11 mouse cellular contexts compared by ENCODE assay signal in the genomic region with DNA sequence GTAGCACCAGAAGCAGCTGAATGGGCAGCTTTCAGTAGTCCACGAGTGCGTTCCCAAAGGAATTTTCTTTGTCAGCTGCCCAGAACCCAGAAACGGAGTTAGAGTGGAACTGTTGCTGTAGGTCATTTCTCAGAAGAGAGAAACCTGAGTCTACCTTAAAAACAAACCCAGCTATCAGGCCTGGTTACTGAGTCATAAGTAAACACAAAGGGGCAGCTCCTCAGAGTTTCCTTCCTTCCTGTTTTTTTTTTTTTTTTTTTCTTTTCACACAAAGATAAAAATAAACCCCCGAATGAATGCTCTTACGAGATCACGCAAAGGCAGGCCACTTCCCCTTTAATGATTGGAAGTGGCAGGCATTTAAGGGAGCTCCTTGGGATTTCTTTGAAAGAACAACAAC. TPM values are rescaled to one million over a fixed set of nuclear protein-coding genes. Genes with fewer than 3 reads are reported as not detected.
DNase-seq lines count a peak whose midpoint lies in the region; ATAC-seq lines count a peak whose summit lies in the region.
"Had no signal": no experiment of that assay in that cellular context is flagged by ENCODE, and none has a peak within 500 bp of the region (broad histone marks: within the 10 kb centered on the region; RNA-seq: fewer than 3 reads in every experiment).

Tspan8 (plus strand) TSS at position 322 of the 400 bp plus-strand sequence.

- 46% methylated on average over 6 of the region's 6 CpGs for WGBS in kidney, embryonic 16.5 days
- WGBS in liver, embryonic 13.5 days (ENCODE audit: insufficient replicate concordance), result 18% methylated on average over 6 of the region's 6 CpGs
- 29% methylated on average over 6 of the region's 6 CpGs for WGBS in stomach, embryonic 14.5 days

- no peak for DNase-seq in kidney, adult 18-20 months
- DNase-seq in liver, embryonic 13.5 days, result no peak
- no peak for DNase-seq in neural tube, embryonic 10.5 days (ENCODE audit: extremely low spot score, low spot score)
- no peak for DNase-seq in ovary, postnatal 10 days (ENCODE audit: low spot score)
- DNase-seq in adrenal gland, postnatal 14 days, result no peak
- DNase-seq: left cerebral cortex, postnatal 4 days; thymus, postnatal 14 days had no signal

- H3K9me3 ChIP-seq in kidney, embryonic 16.5 days (ENCODE audit: low read length), result no peaks in the 10 kb centered on the region
- no peaks in the 10 kb centered on the region for H3K9me3 ChIP-seq in erythroblast, embryonic 14.5 days (ENCODE audit: control insufficient read depth, low read length)
- H3K9me3 ChIP-seq in liver, embryonic 13.5 days (replicated peaks), result no peaks in the 10 kb centered on the region
- no peaks in the 10 kb centered on the region for H3K9me3 ChIP-seq in stomach, embryonic 14.5 days (ENCODE audit: control insufficient read depth, low read depth, low read length)

- no peaks in the 10 kb centered on the region for H3K36me3 ChIP-seq in kidney, embryonic 16.5 days (ENCODE audit: insufficient read depth, low read length)
- H3K36me3 ChIP-seq in erythroblast, embryonic 14.5 days (ENCODE audit: control insufficient read depth), result peaks cover 30% of the 10 kb centered on the region
- peaks cover 11% of the 10 kb centered on the region for H3K36me3 ChIP-seq in liver, embryonic 13.5 days
- no peaks in the 10 kb centered on the region for H3K36me3 ChIP-seq in stomach, embryonic 14.5 days (ENCODE audit: control insufficient read depth, insufficient read depth, low read length)

- ATAC-seq in kidney, embryonic 16.5 days (ENCODE audit: low FRiP score, low TSS enrichment), result no peak
- ATAC-seq in liver, embryonic 13.5 days (ENCODE audit: low read depth), result peak; percentile 6; the same call in 1 of the 2 replicates
- 0 out of 2 replicates have a peak, but pooled peaks have one; percentile 38 for ATAC-seq in stomach, embryonic 14.5 days (ENCODE audit: insufficient number of reproducible peaks, insufficient read depth, low FRiP score, low read depth)
- ATAC-seq: forebrain, embryonic 16.5 days had no signal

- H3K4me2 ChIP-seq in kidney, embryonic 16.5 days (replicated peaks; ENCODE audit: low read depth, low read length), result peak within 1 kb of the TSS; percentile 29; the same call in 1 of the 2 replicates
- peak within 1 kb of the TSS; percentile 58 for H3K4me2 ChIP-seq in liver, embryonic 13.5 days
- peak within 1 kb of the TSS; percentile 18; the same call in 1 of the 2 replicates for H3K4me2 ChIP-seq in stomach, embryonic 14.5 days (replicated peaks; ENCODE audit: low read depth, low read length)

- peaks cover under 1% of the 10 kb centered on the region; the same call in 1 of the 2 replicates for H3K4me1 ChIP-seq in kidney, embryonic 16.5 days (ENCODE audit: insufficient read depth, low read length)
- H3K4me1 ChIP-seq in erythroblast, embryonic 14.5 days (ENCODE audit: control insufficient read depth), result peaks cover 44% of the 10 kb centered on the region
- peaks cover 42% of the 10 kb centered on the region for H3K4me1 ChIP-seq in liver, embryonic 13.5 days (replicated peaks)
- H3K4me1 ChIP-seq in stomach, embryonic 14.5 days (ENCODE audit: control insufficient read depth, insufficient read depth, low read length), result 0 out of 2 replicates have a peak, but pooled peaks cover 2% of the 10 kb centered on the region

- no peak within 1 kb of the TSS for H3K9ac ChIP-seq in kidney, embryonic 16.5 days (replicated peaks; ENCODE audit: low read length)
- peak within 1 kb of the TSS; percentile 86 for H3K9ac ChIP-seq in liver, embryonic 13.5 days
- no peak within 1 kb of the TSS for H3K9ac ChIP-seq in stomach, embryonic 14.5 days (replicated peaks; ENCODE audit: low read depth, low read length)

- H3K27ac ChIP-seq in kidney, embryonic 16.5 days (ENCODE audit: low read length), result peak within 1 kb of the TSS; percentile 63
- H3K27ac ChIP-seq in liver, embryonic 13.5 days, result peak within 1 kb of the TSS; percentile 96
- H3K27ac ChIP-seq in stomach, embryonic 14.5 days (ENCODE audit: low read length), result peak within 1 kb of the TSS; percentile 52

- no peaks in the 10 kb centered on the region for H3K27me3 ChIP-seq in kidney, embryonic 16.5 days (ENCODE audit: insufficient read depth, low read length)
- H3K27me3 ChIP-seq in erythroblast, embryonic 14.5 days (ENCODE audit: control insufficient read depth), result peaks cover 2% of the 10 kb centered on the region; the same call in 1 of the 2 replicates
- no peaks in the 10 kb centered on the region for H3K27me3 ChIP-seq in liver, embryonic 13.5 days
- H3K27me3 ChIP-seq in stomach, embryonic 14.5 days (ENCODE audit: control insufficient read depth, insufficient read depth, low read length), result no peaks in the 10 kb centered on the region

- peak within 1 kb of the TSS; percentile 17; the same call in 1 of the 2 replicates for H3K4me3 ChIP-seq in kidney, embryonic 16.5 days (ENCODE audit: low read length)
- peak within 1 kb of the TSS; percentile 84 for H3K4me3 ChIP-seq in erythroblast, embryonic 14.5 days (replicated peaks)
- H3K4me3 ChIP-seq in liver, embryonic 13.5 days (replicated peaks), result peak within 1 kb of the TSS; percentile 68
- peak within 1 kb of the TSS; percentile 21 for H3K4me3 ChIP-seq in stomach, embryonic 14.5 days (ENCODE audit: low read depth, low read length)

RNA-seq across cellular contexts. Expression of gene Tspan8, which starts in this region (rescaled TPM):
- polyA plus RNA-seq in kidney, embryonic 16.5 days (2015; fragmentation: Nextera tagmentation; extraction: Ambion mirVana), result 45.7 TPM in 2 replicates
- 0.71 and 0.88 TPM in 2 replicates for polyA plus RNA-seq in erythroblast, embryonic 14.5 days (2012)
- 63.1 and 74.9 TPM in 2 replicates for polyA plus RNA-seq in liver, embryonic 13.5 days (2015; fragmentation: Nextera tagmentation; extraction: Ambion mirVana)
- polyA plus RNA-seq in stomach, embryonic 14.5 days (2014; fragmentation: Nextera tagmentation; extraction: Ambion mirVana), result 113 and 116 TPM in 2 replicates
- 2.3 and 2.7 TPM in 2 replicates for total RNA-seq in adrenal gland, postnatal 14 days (2021)

Comparison
In these comparisons a context has a peak if more than half of its experiments do, and no peak if none do; other contexts are left out.
1. RNA of gene Tspan8 (polyA plus RNA-seq): 113 to 116 TPM in stomach, embryonic 14.5 days, 63.1 to 74.9 TPM in liver, embryonic 13.5 days and 45.7 TPM in kidney, embryonic 16.5 days; 0.71 to 0.88 TPM in erythroblast, embryonic 14.5 days; every median in the first group is over 10 times any median in the second.
2. H3K4me3 ChIP-seq: peak in every context shown above with its lines; median percentile 84 in erythroblast, embryonic 14.5 days; 68 in liver, embryonic 13.5 days; 21 in stomach, embryonic 14.5 days; 17 in kidney, embryonic 16.5 days.
3. Peak in every context shown above with its lines, with median percentiles within 50 percentile points of each other: H3K27ac ChIP-seq and H3K4me2 ChIP-seq.